27 mouse cellular contexts compared by ENCODE assay signal in genomic region chr4:63627111-63627510, GRCm38 (mm10). TPM values are rescaled to one million over a fixed set of nuclear protein-coding genes. Genes with fewer than 3 reads are reported as not detected.
DNase-seq lines count a peak whose midpoint lies in the region; ATAC-seq lines count a peak whose summit lies in the region.
"Had no signal": no experiment of that assay in that cellular context is flagged by ENCODE, and none has a peak within 500 bp of the region (broad histone marks: within the 10 kb centered on the region; RNA-seq: fewer than 3 reads in every experiment).

No protein-coding gene starts in this region.

- H3K27ac ChIP-seq in liver, embryonic 11.5 days (ENCODE audit: low read depth, low read length), result no peak overlapping the region
- H3K27ac ChIP-seq: embryonic facial prominence, embryonic 10.5 days; forebrain, embryonic 13.5 days; heart, embryonic 13.5 days; hindbrain, embryonic 13.5 days; hindbrain, postnatal 0 days had no signal

- no peaks in the 10 kb centered on the region for H3K9me3 ChIP-seq in liver, embryonic 11.5 days (ENCODE audit: control insufficient read depth, low read length)
- H3K9me3 ChIP-seq: embryonic facial prominence, embryonic 10.5 days; forebrain, embryonic 13.5 days; heart, embryonic 13.5 days; hindbrain, embryonic 13.5 days had no signal

- H3K27me3 ChIP-seq in liver, embryonic 11.5 days (replicated peaks; ENCODE audit: control insufficient read depth, insufficient read depth, low read length), result no peaks in the 10 kb centered on the region
- H3K27me3 ChIP-seq: forebrain, embryonic 13.5 days; heart, embryonic 13.5 days; hindbrain, embryonic 13.5 days had no signal

- peak; percentile 63 for ATAC-seq in activated CD4-positive, CD25-positive, alpha-beta regulatory T cell, adult 4 months
- ATAC-seq in liver, embryonic 11.5 days (replicated peaks; ENCODE audit: low FRiP score), result no peak
- ATAC-seq: forebrain, embryonic 13.5 days; forebrain, postnatal 0 days; hindbrain, postnatal 0 days; intestine, embryonic 16.5 days had no signal

- H3K4me1 ChIP-seq in liver, embryonic 11.5 days (replicated peaks; ENCODE audit: control insufficient read depth, insufficient read depth, low read length), result no peaks in the 10 kb centered on the region
- H3K4me1 ChIP-seq: embryonic facial prominence, embryonic 10.5 days; forebrain, embryonic 13.5 days; heart, embryonic 13.5 days; hindbrain, embryonic 13.5 days had no signal

- peak; percentile 27 for DNase-seq in CD4-positive, CD25-positive, alpha-beta regulatory T cell, adult 2 months (ENCODE audit: low read depth, low spot score)
- peak; percentile 41 for DNase-seq in induced T-regulatory cell, adult 2 months (ENCODE audit: low read depth)
- DNase-seq in layer of hippocampus, postnatal 14 days (ENCODE audit: low spot score in 2 of 2), result no peak
- DNase-seq in liver, embryonic 11.5 days (ENCODE audit: low spot score), result no peak
- DNase-seq in retina, postnatal 1 day, result no peak
- DNase-seq: adrenal gland, postnatal 10 days; B cell, adult 2 months; cerebellum, adult 11 months; cerebellum, adult 8-10 months; cerebellum, postnatal 25 days; forebrain, postnatal 0 days; gastrocnemius, postnatal 14 days; heart, postnatal 4 days had no signal

- 78% methylated on average over 8 of the region's 8 CpGs for WGBS in liver, embryonic 11.5 days

- no peaks in the 10 kb centered on the region for H3K36me3 ChIP-seq in liver, embryonic 11.5 days (ENCODE audit: control insufficient read depth, insufficient read depth, low read length)
- H3K36me3 ChIP-seq: embryonic facial prominence, embryonic 10.5 days; G1E; heart, embryonic 13.5 days; hindbrain, embryonic 13.5 days had no signal

- no peak overlapping the region for H3K4me2 ChIP-seq in liver, embryonic 11.5 days
- H3K4me2 ChIP-seq: forebrain, embryonic 13.5 days; heart, embryonic 13.5 days; hindbrain, embryonic 13.5 days had no signal

- H3K9ac ChIP-seq in liver, embryonic 11.5 days (ENCODE audit: low read depth, low read length), result no peak overlapping the region
- H3K9ac ChIP-seq: forebrain, embryonic 13.5 days; forebrain, postnatal 0 days; heart, embryonic 13.5 days; hindbrain, embryonic 13.5 days had no signal

- H3K4me3 ChIP-seq in liver, embryonic 11.5 days (ENCODE audit: low read depth, low read length), result no peak overlapping the region
- H3K4me3 ChIP-seq: embryonic facial prominence, embryonic 10.5 days; forebrain, embryonic 13.5 days; heart, embryonic 13.5 days; hindbrain, embryonic 13.5 days had no signal

RNA-seq across cellular contexts. Expression of gene Tex48, which starts 4.9 kb away (rescaled TPM):
- polyA plus RNA-seq in activated CD4-positive, CD25-positive, alpha-beta regulatory T cell, adult 4 months (2017; shearing (Covaris generic)), result not detected
- not detected for total RNA-seq in layer of hippocampus, postnatal 14 days (2021)
- polyA plus RNA-seq in liver, embryonic 11.5 days (2014; fragmentation: Nextera tagmentation; extraction: Ambion mirVana), result not detected in 2 replicates
- total RNA-seq: adrenal gland, postnatal 10 days; adrenal gland, postnatal 4 days; forebrain, postnatal 0 days; G1E; gastrocnemius, adult 18-20 months; gastrocnemius, postnatal 14 days; heart, postnatal 4 days; hindbrain, postnatal 0 days had no signal
- polyA plus RNA-seq: brain, embryonic 14.5 days; embryonic facial prominence, embryonic 10.5 days; embryonic facial prominence, embryonic 14.5 days; forebrain, embryonic 13.5 days; forebrain, postnatal 0 days; G1E; heart, embryonic 13.5 days; heart, postnatal 0 days; hindbrain, embryonic 13.5 days; hindbrain, postnatal 0 days; intestine, embryonic 16.5 days had no signal

RNA-seq across cellular contexts. Expression of gene Gm11213, which starts 22.1 kb away (rescaled TPM):
- not detected for polyA plus RNA-seq in activated CD4-positive, CD25-positive, alpha-beta regulatory T cell, adult 4 months (2017; shearing (Covaris generic))
- not detected for total RNA-seq in layer of hippocampus, postnatal 14 days (2021)
- not detected in 2 replicates for polyA plus RNA-seq in liver, embryonic 11.5 days (2014; fragmentation: Nextera tagmentation; extraction: Ambion mirVana)
- total RNA-seq: adrenal gland, postnatal 10 days; adrenal gland, postnatal 4 days; forebrain, postnatal 0 days; G1E; gastrocnemius, adult 18-20 months; gastrocnemius, postnatal 14 days; heart, postnatal 4 days; hindbrain, postnatal 0 days had no signal
- polyA plus RNA-seq: brain, embryonic 14.5 days; embryonic facial prominence, embryonic 10.5 days; embryonic facial prominence, embryonic 14.5 days; forebrain, embryonic 13.5 days; forebrain, postnatal 0 days; G1E; gonadal fat pad, adult 2 months; heart, embryonic 13.5 days; heart, postnatal 0 days; hindbrain, embryonic 13.5 days; hindbrain, postnatal 0 days; intestine, embryonic 16.5 days had no signal

RNA-seq across cellular contexts. Expression of gene Gm11214, which starts 36.1 kb away (rescaled TPM):
- polyA plus RNA-seq in activated CD4-positive, CD25-positive, alpha-beta regulatory T cell, adult 4 months (2017; shearing (Covaris generic)), result not detected
- total RNA-seq in layer of hippocampus, postnatal 14 days (2021), result not detected
- polyA plus RNA-seq in liver, embryonic 11.5 days (2014; fragmentation: Nextera tagmentation; extraction: Ambion mirVana), result not detected in 2 replicates
- total RNA-seq: adrenal gland, postnatal 10 days; adrenal gland, postnatal 4 days; forebrain, postnatal 0 days; G1E; gastrocnemius, adult 18-20 months; gastrocnemius, postnatal 14 days; heart, postnatal 4 days; hindbrain, postnatal 0 days had no signal
- polyA plus RNA-seq: brain, embryonic 14.5 days; embryonic facial prominence, embryonic 10.5 days; embryonic facial prominence, embryonic 14.5 days; forebrain, embryonic 13.5 days; forebrain, postnatal 0 days; G1E; gonadal fat pad, adult 2 months; heart, embryonic 13.5 days; heart, postnatal 0 days; hindbrain, embryonic 13.5 days; hindbrain, postnatal 0 days; intestine, embryonic 16.5 days had no signal

Comparison
In these comparisons a context has a peak if more than half of its experiments do, and no peak if none do; other contexts are left out.
1. DNase-seq: peak in CD4-positive, CD25-positive, alpha-beta regulatory T cell, adult 2 months (single experiment) and induced T-regulatory cell, adult 2 months (single experiment); none in layer of hippocampus, postnatal 14 days (0 of 2), liver, embryonic 11.5 days (single experiment) and retina, postnatal 1 day (single experiment).